Mouse (Mus musculus): ENCODE data around the gene Il4ra.

The Il4ra gene

GRCm38 (mm10) chr7:125573849-125574248, 21.9 kb downstream of the Il4ra start:
- DNase-seq (ENCODE audit: low spot score) = no peak

- DNase-seq (ENCODE audit: low spot score) = no peak
Observed at GRCm38 (mm10) chr7:125574832-125575231, 22.9 kb downstream of the Il4ra start.

- DNase-seq (ENCODE audit: low spot score) = no peak
Observed at GRCm38 (mm10) chr7:125575738-125576540, 24.0 kb downstream of the Il4ra start.

GRCm38 (mm10) chr7:125576982-125577381, 25.1 kb downstream of the Il4ra start:
- DNase-seq (ENCODE audit: low spot score) = peak; percentile 81

- DNase-seq (ENCODE audit: low spot score) = no peak
Observed at GRCm38 (mm10) chr7:125577486-125578088, 25.7 kb downstream of the Il4ra start.

- DNase-seq (ENCODE audit: low spot score) = no peak
Observed at GRCm38 (mm10) chr7:125578106-125578505, 26.2 kb downstream of the Il4ra start.

- DNase-seq (ENCODE audit: low spot score) = no peak
Observed at GRCm38 (mm10) chr7:125579545-125580219, 27.8 kb downstream of the Il4ra start.

- no peak for DNase-seq (ENCODE audit: low spot score)
Observed at GRCm38 (mm10) chr7:125580220-125580549, 28.3 kb downstream of the Il4ra start.

GRCm38 (mm10) chr7:125580625-125581316, 28.9 kb downstream of the Il4ra start:
- no peak for DNase-seq (ENCODE audit: low spot score)

GRCm38 (mm10) chr7:125581317-125581672, 29.4 kb downstream of the Il4ra start:
- DNase-seq (ENCODE audit: low spot score) = peak; percentile 67

GRCm38 (mm10) chr7:125583325-125584004, 31.5 kb downstream of the Il4ra start:
- no peak for DNase-seq (ENCODE audit: low spot score)

- no peak for DNase-seq (ENCODE audit: low spot score)
Observed at GRCm38 (mm10) chr7:125584005-125584369, 32.1 kb downstream of the Il4ra start.

- no peak for DNase-seq (ENCODE audit: low spot score)
Observed at GRCm38 (mm10) chr7:125586355-125586754, 34.4 kb downstream of the Il4ra start.

- no peak for DNase-seq (ENCODE audit: low spot score)
Observed at GRCm38 (mm10) chr7:125588721-125589120, 36.8 kb downstream of the Il4ra start.

GRCm38 (mm10) chr7:125589896-125590295, 38.0 kb downstream of the Il4ra start:
- no peak for DNase-seq (ENCODE audit: low spot score)

GRCm38 (mm10) chr7:125593831-125594230, 41.9 kb downstream of the Il4ra start:
- no peak for DNase-seq (ENCODE audit: low spot score)

GRCm38 (mm10) chr7:125596406-125596805, 44.5 kb downstream of the Il4ra start:
- DNase-seq (ENCODE audit: low spot score) = peak; percentile 42

- no peak for DNase-seq (ENCODE audit: low spot score)
Observed at GRCm38 (mm10) chr7:125597083-125597482, 45.2 kb downstream of the Il4ra start.

- no peak for DNase-seq (ENCODE audit: low spot score)
Observed at GRCm38 (mm10) chr7:125597516-125598347, 45.8 kb downstream of the Il4ra start.

- no peak for DNase-seq (ENCODE audit: low spot score)
Observed at GRCm38 (mm10) chr7:125599373-125599973, 47.6 kb downstream of the Il4ra start.

- no peak for DNase-seq (ENCODE audit: low spot score)
Observed at GRCm38 (mm10) chr7:125600136-125600535, 48.2 kb downstream of the Il4ra start.
